Comparison of ENCODE assay signal across 8 mouse cellular contexts in genomic region chr10:66911261-66911911, GRCm38 (mm10).
DNase-seq lines count a peak whose midpoint lies in the region; ATAC-seq lines count a peak whose summit lies in the region.

No protein-coding gene starts in this region.

- no peak overlapping the region; the same call in 1 of the 2 replicates for H3K4me2 ChIP-seq in limb, embryonic 13.5 days (replicated peaks)
- H3K4me2 ChIP-seq in neural tube, embryonic 15.5 days, result no peak overlapping the region

- no peaks in the 10 kb centered on the region for H3K9me3 ChIP-seq in limb, embryonic 13.5 days
- no peaks in the 10 kb centered on the region for H3K9me3 ChIP-seq in neural tube, embryonic 15.5 days (replicated peaks)

- 0 out of 2 replicates have a peak, but pooled peaks have one; percentile 22 for ATAC-seq in limb, embryonic 13.5 days (ENCODE audit: low FRiP score, low read depth)
- ATAC-seq in neural tube, embryonic 15.5 days (ENCODE audit: low FRiP score), result no peak
- no peak for ATAC-seq in inflammation-experienced regulatory T-cells, adult 6 months

- H3K9ac ChIP-seq in limb, embryonic 13.5 days, result no peak overlapping the region
- no peak overlapping the region for H3K9ac ChIP-seq in neural tube, embryonic 15.5 days (replicated peaks)

- H3K36me3 ChIP-seq in limb, embryonic 13.5 days, result no peaks in the 10 kb centered on the region
- no peaks in the 10 kb centered on the region for H3K36me3 ChIP-seq in neural tube, embryonic 15.5 days

- peak overlapping the region; percentile 44 for H3K27ac ChIP-seq in limb, embryonic 13.5 days
- 0 out of 2 replicates have a peak overlapping the region, but pooled peaks have one; percentile 33 for H3K27ac ChIP-seq in neural tube, embryonic 15.5 days (replicated peaks)

- WGBS in limb, embryonic 13.5 days, result 56% methylated on average over 10 of the region's 10 CpGs
- WGBS in neural tube, embryonic 15.5 days, result 56% methylated on average over 10 of the region's 10 CpGs

- peaks cover 46% of the 10 kb centered on the region for H3K4me1 ChIP-seq in limb, embryonic 13.5 days
- H3K4me1 ChIP-seq in neural tube, embryonic 15.5 days, result peaks cover 29% of the 10 kb centered on the region

- H3K27me3 ChIP-seq in limb, embryonic 13.5 days, result peaks cover 6% of the 10 kb centered on the region; the same call in 1 of the 2 replicates
- H3K27me3 ChIP-seq in neural tube, embryonic 15.5 days (replicated peaks), result no peaks in the 10 kb centered on the region

- intact Hi-C loops in heart, postnatal 36 days (cut with DNase I), result loop anchor here (1.0 to 5.0 kb wide), 4 partner anchors 93 to 273 kb away; partner anchors contain the start of genes Jmjd1c and Reep3

- DNase-seq in right cerebral cortex, postnatal 10 days (ENCODE audit: low spot score in 2 of 2), result peak; percentile 70 to 72
- no peak for DNase-seq in right cerebral cortex, adult 2 months (ENCODE audit: low spot score in 2 of 2)
- DNase-seq in cerebellum, postnatal 10 days, result peak; percentile 63 to 77
- DNase-seq in heart, postnatal 36 days, result peak; percentile 53 to 63
- no peak for DNase-seq in layer of hippocampus, postnatal 36 days

- H3K4me3 ChIP-seq in limb, embryonic 13.5 days, result no peak overlapping the region
- no peak overlapping the region for H3K4me3 ChIP-seq in neural tube, embryonic 15.5 days (replicated peaks)

Comparison
In these comparisons a context has a peak if more than half of its experiments do, and no peak if none do; other contexts are left out.
1. DNase-seq: peak in right cerebral cortex, postnatal 10 days (2 of 2), cerebellum, postnatal 10 days (2 of 2) and heart, postnatal 36 days (2 of 2); none in right cerebral cortex, adult 2 months (0 of 2) and layer of hippocampus, postnatal 36 days (0 of 2).